Mouse (Mus musculus): ENCODE measurements around the gene Pdk2.

GRCm38 (mm10) chr11:94985822-94986221, 55.3 kb downstream of the Pdk2 start:
- TF ChIP-seq CTCF (IDR thresholded peaks at IDR 0.05; ENCODE audit: low read depth) = no peak
- TF ChIP-seq EP300 (IDR thresholded peaks at IDR 0.05; ENCODE audit: low read depth) = no peak

All from heart, postnatal 0 days (tissue).